Mouse (Mus musculus): ENCODE results near the gene Mamld1. TPM values are rescaled to one million over a fixed set of nuclear protein-coding genes. Genes with fewer than 3 reads are reported as not detected.

The Mamld1 gene
- total RNA-seq, 2 experiments from 2014 or later: 32.2 to 32.5 TPM

DNA sequence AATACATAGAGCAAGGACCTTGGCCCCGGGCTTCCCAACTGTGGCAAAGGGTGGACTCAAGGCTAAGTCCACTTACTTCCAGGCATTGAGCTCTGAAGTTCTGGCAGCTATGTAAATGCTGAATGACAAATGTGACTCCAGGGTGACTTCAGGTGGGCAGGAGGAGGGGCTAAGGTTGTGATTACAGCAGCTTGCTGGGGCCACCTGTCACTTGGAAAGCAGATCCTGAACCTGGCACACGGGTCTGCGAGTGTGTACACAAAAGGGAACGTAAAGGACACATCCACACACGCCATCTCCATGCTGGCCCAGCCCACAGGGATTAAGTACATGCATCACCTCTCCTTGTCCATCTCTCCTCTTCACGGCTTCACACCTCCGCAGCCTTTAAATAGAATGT is 75.0 kb downstream of the Mamld1 start:
- DNase-seq (ENCODE audit: low spot score in 2 of 2): no peak

DNA sequence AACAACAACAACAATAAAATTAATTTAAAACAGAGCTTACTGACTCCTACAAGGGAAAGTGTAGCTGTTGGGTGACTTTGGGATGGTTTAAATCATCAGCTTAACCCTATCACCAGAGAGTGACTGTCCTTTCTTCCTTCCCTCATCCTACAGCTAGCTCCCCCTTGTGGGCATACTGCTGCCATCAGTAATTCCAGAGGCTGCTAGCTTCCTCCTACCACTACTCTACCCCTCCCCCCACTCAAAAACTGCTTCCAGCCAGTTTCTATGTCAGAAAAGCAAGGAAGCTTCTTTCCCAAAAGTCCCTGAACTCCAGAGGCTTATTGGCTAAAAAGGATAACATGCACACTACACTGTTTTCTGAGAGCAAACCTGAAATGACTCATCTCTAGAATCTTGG is 81.4 kb downstream of the Mamld1 start:
- DNase-seq (ENCODE audit: low spot score in 2 of 2): peak in 1 of 2 experiments; percentile 9

- DNase-seq (ENCODE audit: low spot score in 2 of 2): no peak
Observed at GRCm38 (mm10) chrX:71141390-71141789, 91.3 kb downstream of the Mamld1 start.

DNA sequence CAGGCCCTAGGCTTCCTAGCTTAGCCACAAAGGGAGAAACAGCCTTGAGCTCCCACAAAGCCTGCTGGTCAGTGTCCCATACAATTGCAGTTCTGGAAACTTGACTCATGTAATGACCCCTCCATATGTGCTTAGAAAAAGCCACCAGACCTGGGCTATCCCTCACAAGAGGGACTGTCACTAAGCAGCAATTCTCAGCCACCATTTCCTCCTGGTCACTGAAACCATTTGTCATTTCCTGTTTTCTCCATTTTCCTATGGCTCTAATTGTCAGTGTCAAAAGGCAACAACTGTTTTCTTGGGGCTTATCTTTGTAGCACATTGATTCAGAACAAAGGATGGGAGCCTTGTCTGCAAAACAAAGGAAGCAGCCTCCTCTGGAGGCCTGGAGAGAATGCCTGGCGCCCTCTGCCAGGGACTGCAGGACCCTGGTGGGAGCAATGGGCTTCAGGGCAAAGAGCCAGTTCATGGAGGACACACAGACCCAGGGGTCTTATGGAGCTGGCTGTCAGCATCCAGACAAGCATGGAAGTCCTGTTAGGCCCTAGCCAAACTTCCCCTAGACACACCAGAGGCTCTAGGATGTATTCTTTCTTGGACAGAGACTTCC is 99.5 kb downstream of the Mamld1 start:
- DNase-seq (ENCODE audit: low spot score in 2 of 2): no peak

DNA sequence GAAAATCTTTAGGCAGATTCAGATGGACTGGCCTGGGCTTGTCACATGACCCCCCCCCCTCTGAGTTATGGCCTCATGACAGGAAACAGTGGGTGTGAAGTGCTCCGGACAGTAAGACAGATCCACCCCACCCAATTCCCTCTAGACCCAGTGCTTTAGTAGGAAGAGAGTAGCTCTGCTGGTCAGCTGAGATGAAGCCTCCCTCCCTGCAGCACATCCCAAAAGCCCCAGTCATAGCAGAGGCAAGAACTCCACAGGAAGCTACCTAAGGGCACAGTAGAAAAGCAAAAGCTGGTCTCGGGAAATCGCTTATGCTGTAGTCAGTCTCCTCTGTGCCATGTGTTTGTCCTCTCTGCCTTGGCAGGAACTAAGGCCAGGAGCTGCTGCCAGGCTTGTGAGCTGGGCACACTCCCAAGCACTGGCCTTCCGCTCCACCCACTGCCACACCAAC is 100.5 kb downstream of the Mamld1 start:
- peak in 1 of 2 experiments; percentile 19 for DNase-seq (ENCODE audit: low spot score in 2 of 2)

- no peak for DNase-seq (ENCODE audit: low spot score in 2 of 2)
Observed at GRCm38 (mm10) chrX:71181526-71181925, 131.5 kb downstream of the Mamld1 start.

- DNase-seq (ENCODE audit: low spot score in 2 of 2): no peak
Observed at GRCm38 (mm10) chrX:71183671-71184070, 133.6 kb downstream of the Mamld1 start.

GRCm38 (mm10) chrX:71186396-71186795 is 136.3 kb downstream of the Mamld1 start:
- DNase-seq (ENCODE audit: low spot score in 2 of 2): no peak

GRCm38 (mm10) chrX:71204776-71205175 is 154.7 kb downstream of the Mamld1 start:
- no peak for DNase-seq (ENCODE audit: low spot score in 2 of 2)

Other genes with a start within 250 kb of the Mamld1 start
- 1 to 10 TPM; 6.5 to 7.3 TPM for gene Mtm1, start 160.5 kb downstream of the Mamld1 start, total RNA-seq (2021)